Mouse (Mus musculus) embryonic facial prominence, embryonic 14.5 days (tissue): Measurements from ENCODE around the gene Myoz1. TPM values are rescaled to one million over a fixed set of nuclear protein-coding genes. Genes with fewer than 3 reads are reported as not detected.
A peak's percentile ranks its signal among the peaks of the same experiment; 100 is the strongest.

Experiments
- ATAC-seq: fragments of 200-750 bp; cut with Nextera tagmentation; 2 replicates; pipeline ENCODE4 v1.8.0; 2017; ENCODE audit warnings: low read depth, moderate number of reproducible peaks, moderate TSS enrichment
- DNase-seq: peaks from one replicate; pipeline ENCODE4 v3.0.0-alpha.2; 2015; ENCODE audit warnings: low spot score
- H3K27ac ChIP-seq: fragments of 300-500 bp; sonication (generic); replicated peaks from 2 replicates; pipeline ENCODE4 v1.5.1; 2014; ENCODE audit warnings: low read depth, mild to moderate bottlenecking, low read length, moderate library complexity
- H3K27me3 ChIP-seq: fragments of 300-500 bp; sonication (generic); replicated peaks from 2 replicates; pipeline ENCODE4 v1.6.1; 2014; ENCODE audit warnings: low read length; ENCODE audit not compliant: control insufficient read depth, insufficient read depth
- H3K36me3 ChIP-seq: fragments of 300-500 bp; sonication (generic); 2 replicates; pipeline ENCODE4 v1.6.1; 2014; ENCODE audit warnings: low read length, mixed read lengths; ENCODE audit not compliant: control insufficient read depth, insufficient read depth
- H3K4me1 ChIP-seq: fragments of 300-500 bp; sonication (generic); 2 replicates; pipeline ENCODE4 v1.6.1; 2014; ENCODE audit warnings: antibody characterized with exemption, low read length; ENCODE audit not compliant: control insufficient read depth, insufficient read depth
- H3K4me2 ChIP-seq: fragments of 300-500 bp; sonication (generic); 2 replicates; pipeline ENCODE4 v1.6.1; 2014; ENCODE audit warnings: low read depth, mild to moderate bottlenecking, low read length, moderate library complexity, mixed read lengths
- H3K4me3 ChIP-seq: fragments of 300-500 bp; sonication (generic); 2 replicates; pipeline ENCODE4 v1.5.1; 2014; ENCODE audit warnings: low read depth, mild to moderate bottlenecking, low read length
- H3K9ac ChIP-seq: fragments of 300-500 bp; sonication (generic); 2 replicates; pipeline ENCODE4 v1.6.1; 2014; ENCODE audit warnings: low read depth, mild to moderate bottlenecking, low read length, moderate library complexity, mixed read lengths
- H3K9me3 ChIP-seq: fragments of 300-500 bp; sonication (generic); 2 replicates; pipeline ENCODE4 v1.6.1; 2016; ENCODE audit warnings: low read length; ENCODE audit not compliant: control insufficient read depth
- WGBS: fragments of 180-500 bp; shearing (Covaris S2); extraction: QIAGEN DNeasy Blood & Tissue Kit; methylation state at CpG from one replicate; pipeline ENCODE4 v1.1.7; 2014; 5-methylcytosine and 5-hydroxymethylcytosine counted together
- microRNA-seq: library from miRNA; unstranded; fragments of <30 nt; microRNA quantifications from one replicate; pipeline ENCODE4, GENCODE M21; 2016; ENCODE audit warnings: borderline number of aligned reads
- polyA plus RNA-seq: library from polyadenylated mRNA; unstranded; fragments of >200 nt; fragmentation: Nextera tagmentation; extraction: Ambion mirVana; gene quantifications from 2 replicates; pipeline ENCODE4 v1.2.1, GENCODE M21; 2014

The Myoz1 gene
- polyA plus RNA-seq, 1 experiment from 2014 or later: 53.2 TPM

GRCm38 (mm10) chr14:20601287-20601686, 55.1 kb downstream of the Myoz1 start:
- no peaks in the 10 kb centered on the region for H3K4me1 ChIP-seq
- WGBS: 97% methylated on average over 1 of the region's 1 CpGs
- H3K4me2 ChIP-seq: no peak overlapping the region
- H3K4me3 ChIP-seq: no peak overlapping the region
- H3K36me3 ChIP-seq: peaks cover 2% of the 10 kb centered on the region; the same call in 1 of the 2 replicates
- DNase-seq (no peak), ATAC-seq (no peak)
- H3K27ac ChIP-seq: no peak overlapping the region
- H3K9ac ChIP-seq: no peak overlapping the region
- no peaks in the 10 kb centered on the region for H3K27me3 ChIP-seq
- no peaks in the 10 kb centered on the region for H3K9me3 ChIP-seq

- no peak for DNase-seq
- Histone ChIP-seq H3K9ac (no peak overlapping the region), H3K27me3 (no peaks in the 10 kb centered on the region), H3K27ac (no peak overlapping the region), H3K9me3 (no peaks in the 10 kb centered on the region), H3K4me2 (no peak overlapping the region), H3K4me1 (no peaks in the 10 kb centered on the region), H3K4me3 (no peak overlapping the region), H3K36me3 (no peaks in the 10 kb centered on the region)
- no peak for ATAC-seq
- 56% methylated on average over 2 of the region's 2 CpGs for WGBS
Observed at GRCm38 (mm10) chr14:20600203-20600602, 56.1 kb downstream of the Myoz1 start.

GRCm38 (mm10) chr14:20599542-20599941, 56.8 kb downstream of the Myoz1 start:
- no peak overlapping the region for H3K4me3 ChIP-seq
- no peak overlapping the region for H3K9ac ChIP-seq
- no peak overlapping the region for H3K4me2 ChIP-seq
- WGBS: 83% methylated on average over 2 of the region's 2 CpGs
- no peaks in the 10 kb centered on the region for H3K4me1 ChIP-seq
- H3K36me3 ChIP-seq: no peaks in the 10 kb centered on the region
- no peak overlapping the region for H3K27ac ChIP-seq
- DNase-seq (no peak), ATAC-seq (no peak)
- H3K9me3 ChIP-seq: no peaks in the 10 kb centered on the region
- H3K27me3 ChIP-seq: no peaks in the 10 kb centered on the region

Small RNA genes lying within 50 kb of the gene (microRNA-seq; reads per million reads assigned to microRNA genes)
- 1.7 reads per million, percentile 2 among the genes with 10 or more reads in this experiment for gene Mir6946

Other genes with a start within 250 kb of the Myoz1 start
- 0.77 and 3.2 TPM in 2 replicates for gene Cfap70, start 204.3 kb downstream of the Myoz1 start, polyA plus RNA-seq
- gene Anxa7, start 176.4 kb downstream of the Myoz1 start, polyA plus RNA-seq: 47.5 and 48.3 TPM in 2 replicates
- gene Mss51, start 159.6 kb downstream of the Myoz1 start, polyA plus RNA-seq: 2.9 and 4.0 TPM in 2 replicates
- gene Ppp3cb, start 110.0 kb downstream of the Myoz1 start, polyA plus RNA-seq: 68.5 and 78.4 TPM in 2 replicates
- gene Usp54, start 15.5 kb downstream of the Myoz1 start, polyA plus RNA-seq: 7.7 and 8.8 TPM in 2 replicates
- gene Synpo2l, start 11.8 kb upstream of the Myoz1 start, polyA plus RNA-seq: 46.2 and 52.2 TPM in 2 replicates
- gene Sec24c, start 17.8 kb upstream of the Myoz1 start, polyA plus RNA-seq: 78.2 and 80.5 TPM in 2 replicates
- gene Fut11, start 38.4 kb upstream of the Myoz1 start, polyA plus RNA-seq: 30.1 and 30.6 TPM in 2 replicates
- 183 and 204 TPM in 2 replicates for gene Chchd1, start 46.5 kb upstream of the Myoz1 start, polyA plus RNA-seq
- gene Zswim8, start 51.0 kb upstream of the Myoz1 start, polyA plus RNA-seq: 31.1 and 34.1 TPM in 2 replicates
- gene Ndst2, start 78.0 kb upstream of the Myoz1 start, polyA plus RNA-seq: 32.1 and 33.7 TPM in 2 replicates
- gene Camk2g, start 137.5 kb upstream of the Myoz1 start, polyA plus RNA-seq: 54.6 and 67.7 TPM in 2 replicates
- 2.5 and 2.8 TPM in 2 replicates for gene Plau, start 180.1 kb upstream of the Myoz1 start, polyA plus RNA-seq